8 mouse cellular contexts compared by ENCODE assay signal in the genomic region with DNA sequence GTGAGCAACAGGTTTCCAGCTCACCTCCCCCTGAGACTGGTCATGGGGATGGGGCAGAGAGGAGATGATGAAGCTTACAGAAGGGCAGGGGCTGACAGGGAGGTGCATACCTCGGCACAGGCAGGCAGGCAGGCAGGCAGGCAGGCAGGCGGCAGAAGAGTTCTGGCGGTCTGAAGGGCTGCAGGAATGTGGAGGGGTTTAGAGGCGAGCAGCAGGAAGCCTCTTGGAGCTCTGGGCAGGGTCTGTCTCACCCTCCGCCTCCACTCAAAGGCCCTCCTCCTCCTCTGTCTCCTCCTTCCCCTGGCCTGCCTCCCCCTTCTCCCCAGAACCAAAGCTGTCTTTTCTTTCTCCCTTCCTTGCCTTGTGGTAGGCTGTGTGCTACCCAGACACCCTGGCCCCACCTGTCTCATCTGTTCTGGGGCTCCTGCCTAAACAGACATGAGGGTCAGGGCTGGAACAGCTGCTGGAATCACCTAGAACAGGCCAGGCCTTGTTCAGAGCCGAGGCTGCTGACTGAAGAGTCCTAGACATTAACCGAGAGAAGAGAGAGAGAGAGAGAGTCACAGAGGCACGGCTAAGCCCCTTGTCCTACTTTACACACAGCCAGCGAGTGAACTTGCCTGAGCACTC. TPM values are rescaled to one million over a fixed set of nuclear protein-coding genes. Genes with fewer than 3 reads are reported as not detected.
DNase-seq lines count a peak whose midpoint lies in the region; ATAC-seq and TF ChIP-seq lines count a peak whose summit lies in the region.

No protein-coding gene starts in this region.

- 9% methylated on average over 9 of the region's 9 CpGs for WGBS in forebrain, postnatal 0 days
- 6% methylated on average over 7 of the region's 9 CpGs for WGBS in hindbrain, embryonic 11.5 days
- 9% methylated on average over 9 of the region's 9 CpGs for WGBS in limb, embryonic 11.5 days
- WGBS in midbrain, embryonic 13.5 days, result 7% methylated on average over 9 of the region's 9 CpGs

- H3K36me3 ChIP-seq in E14TG2a.4 (ENCODE audit: insufficient read depth, low read length), result peaks cover 5% of the 10 kb centered on the region; the same call in 1 of the 2 replicates
- no peaks in the 10 kb centered on the region for H3K36me3 ChIP-seq in forebrain, postnatal 0 days (ENCODE audit: insufficient read depth)
- no peaks in the 10 kb centered on the region for H3K36me3 ChIP-seq in hindbrain, embryonic 11.5 days (ENCODE audit: control insufficient read depth, insufficient read depth, low read length)
- H3K36me3 ChIP-seq in limb, embryonic 11.5 days (ENCODE audit: control insufficient read depth, insufficient read depth, low read length), result no peaks in the 10 kb centered on the region
- no peaks in the 10 kb centered on the region for H3K36me3 ChIP-seq in midbrain, embryonic 13.5 days

- peak overlapping the region; percentile 54; the same call in 1 of the 2 replicates for H3K27ac ChIP-seq in forebrain, postnatal 0 days (ENCODE audit: low read depth, low read length)
- peak overlapping the region; percentile 75 for H3K27ac ChIP-seq in hindbrain, embryonic 11.5 days (ENCODE audit: low read depth, low read length)
- peak overlapping the region; percentile 75 for H3K27ac ChIP-seq in limb, embryonic 11.5 days (replicated peaks; ENCODE audit: low read depth, low read length)
- peak overlapping the region; percentile 78 for H3K27ac ChIP-seq in midbrain, embryonic 13.5 days

- peaks cover 91% of the 10 kb centered on the region for H3K4me1 ChIP-seq in E14TG2a.4 (replicated peaks; ENCODE audit: low read depth, low read length)
- peaks cover 9% of the 10 kb centered on the region for H3K4me1 ChIP-seq in forebrain, postnatal 0 days (ENCODE audit: insufficient read depth)
- peaks cover 16% of the 10 kb centered on the region for H3K4me1 ChIP-seq in hindbrain, embryonic 11.5 days (replicated peaks; ENCODE audit: control insufficient read depth, insufficient read depth, low read length)
- H3K4me1 ChIP-seq in limb, embryonic 11.5 days (ENCODE audit: control insufficient read depth, insufficient read depth, low read length), result peaks cover 25% of the 10 kb centered on the region
- H3K4me1 ChIP-seq in midbrain, embryonic 13.5 days (replicated peaks), result peaks cover 50% of the 10 kb centered on the region

- no peaks in the 10 kb centered on the region for H3K27me3 ChIP-seq in E14TG2a.4 (ENCODE audit: insufficient read depth, low read length)
- H3K27me3 ChIP-seq in forebrain, postnatal 0 days (ENCODE audit: insufficient read depth, low read length), result no peaks in the 10 kb centered on the region
- no peaks in the 10 kb centered on the region for H3K27me3 ChIP-seq in hindbrain, embryonic 11.5 days (ENCODE audit: control insufficient read depth, insufficient read depth, low read length)
- H3K27me3 ChIP-seq in limb, embryonic 11.5 days (ENCODE audit: control insufficient read depth, insufficient read depth, low read length), result no peaks in the 10 kb centered on the region
- H3K27me3 ChIP-seq in midbrain, embryonic 13.5 days, result no peaks in the 10 kb centered on the region

- ATAC-seq in forebrain, postnatal 0 days, result peak; percentile 67
- peak; percentile 45; the same call in 1 of the 2 replicates for ATAC-seq in hindbrain, embryonic 11.5 days (ENCODE audit: low FRiP score)
- ATAC-seq in limb, embryonic 11.5 days (ENCODE audit: insufficient number of reproducible peaks, low FRiP score, low TSS enrichment, low read depth), result peak; percentile 79
- ATAC-seq in midbrain, embryonic 13.5 days, result peak; percentile 81

- peak overlapping the region; percentile 81 for H3K4me3 ChIP-seq in E14TG2a.4 (replicated peaks; ENCODE audit: low read length)
- H3K4me3 ChIP-seq in forebrain, postnatal 0 days (ENCODE audit: low read depth, low read length), result peak overlapping the region; percentile 30
- peak overlapping the region; percentile 43 for H3K4me3 ChIP-seq in hindbrain, embryonic 11.5 days (ENCODE audit: low read depth, low read length)
- H3K4me3 ChIP-seq in limb, embryonic 11.5 days (ENCODE audit: low read depth, low read length), result peak overlapping the region; percentile 40
- peak overlapping the region; percentile 36 for H3K4me3 ChIP-seq in midbrain, embryonic 13.5 days (replicated peaks)

- H3K9ac ChIP-seq in forebrain, postnatal 0 days, result peak overlapping the region; percentile 15
- H3K9ac ChIP-seq in hindbrain, embryonic 11.5 days (ENCODE audit: low read depth, low read length), result peak overlapping the region; percentile 68
- H3K9ac ChIP-seq in limb, embryonic 11.5 days (ENCODE audit: low read length), result peak overlapping the region; percentile 62
- peak overlapping the region; percentile 58 for H3K9ac ChIP-seq in midbrain, embryonic 13.5 days (replicated peaks)

- peak; percentile 89 for DNase-seq in adrenal gland, postnatal 10 days
- peak; percentile 11 for DNase-seq in forebrain, postnatal 0 days
- DNase-seq in hindbrain, embryonic 11.5 days (ENCODE audit: low spot score), result peak; percentile 57
- peak; percentile 67 for DNase-seq in limb, embryonic 11.5 days (ENCODE audit: low spot score)
- DNase-seq in testis, postnatal 10 days (ENCODE audit: low spot score), result peak; percentile 79
- no peak for DNase-seq in cerebellum, adult 9-11 months

- H3K9me3 ChIP-seq in E14TG2a.4 (ENCODE audit: low read length), result no peaks in the 10 kb centered on the region
- no peaks in the 10 kb centered on the region for H3K9me3 ChIP-seq in forebrain, postnatal 0 days (ENCODE audit: low read length)
- no peaks in the 10 kb centered on the region for H3K9me3 ChIP-seq in hindbrain, embryonic 11.5 days (ENCODE audit: control insufficient read depth, low read length)
- H3K9me3 ChIP-seq in limb, embryonic 11.5 days (ENCODE audit: control insufficient read depth, low read length), result no peaks in the 10 kb centered on the region
- H3K9me3 ChIP-seq in midbrain, embryonic 13.5 days, result no peaks in the 10 kb centered on the region

- peak overlapping the region; percentile 53 for H3K4me2 ChIP-seq in forebrain, postnatal 0 days (ENCODE audit: low read depth)
- peak overlapping the region; percentile 56 for H3K4me2 ChIP-seq in hindbrain, embryonic 11.5 days (replicated peaks; ENCODE audit: low read depth, low read length)
- H3K4me2 ChIP-seq in limb, embryonic 11.5 days (ENCODE audit: low read depth, severe bottlenecking), result peak overlapping the region; percentile 63
- peak overlapping the region; percentile 56 for H3K4me2 ChIP-seq in midbrain, embryonic 13.5 days (replicated peaks)

- TF ChIP-seq CTCF in E14TG2a.4 (conservative IDR thresholded peaks at IDR 0.05; ENCODE audit: low read length), result no peak
- TF ChIP-seq CTCF in forebrain, postnatal 0 days (IDR thresholded peaks at IDR 0.05; ENCODE audit: low read depth), result no peak

RNA-seq across cellular contexts. Expression of a gene that starts 3.2 kb away (rescaled TPM):
- total RNA-seq in adrenal gland, postnatal 10 days (2021), result 1,000 to 10,000 TPM; 2,122 to 2,491 TPM
- 180 and 264 TPM in 2 replicates for total RNA-seq in forebrain, postnatal 0 days (2014; rRNA removed)
- polyA plus RNA-seq in forebrain, postnatal 0 days (2015; fragmentation: Nextera tagmentation; extraction: Ambion mirVana), result 437 and 510 TPM in 2 replicates
- polyA plus RNA-seq in hindbrain, embryonic 11.5 days (2014; fragmentation: Nextera tagmentation; extraction: Ambion mirVana), result 528 and 573 TPM in 2 replicates
- 244 and 249 TPM in 2 replicates for polyA plus RNA-seq in limb, embryonic 11.5 days (2014; fragmentation: Nextera tagmentation; extraction: Ambion mirVana)
- 374 and 417 TPM in 2 replicates for polyA plus RNA-seq in midbrain, embryonic 13.5 days (2015; fragmentation: Nextera tagmentation; extraction: Ambion mirVana)

RNA-seq across cellular contexts. Expression of a gene that starts 41.2 kb away (rescaled TPM):
- total RNA-seq in adrenal gland, postnatal 10 days (2021), result 100 to 1,000 TPM; 271 to 292 TPM
- 141 and 193 TPM in 2 replicates for total RNA-seq in forebrain, postnatal 0 days (2014; rRNA removed)
- polyA plus RNA-seq in forebrain, postnatal 0 days (2015; fragmentation: Nextera tagmentation; extraction: Ambion mirVana), result 268 and 340 TPM in 2 replicates
- 248 and 262 TPM in 2 replicates for polyA plus RNA-seq in hindbrain, embryonic 11.5 days (2014; fragmentation: Nextera tagmentation; extraction: Ambion mirVana)
- polyA plus RNA-seq in limb, embryonic 11.5 days (2014; fragmentation: Nextera tagmentation; extraction: Ambion mirVana), result 234 and 240 TPM in 2 replicates
- polyA plus RNA-seq in midbrain, embryonic 13.5 days (2015; fragmentation: Nextera tagmentation; extraction: Ambion mirVana), result 258 and 274 TPM in 2 replicates

RNA-seq across cellular contexts. Expression of a gene that starts 49.7 kb away (rescaled TPM):
- total RNA-seq in adrenal gland, postnatal 10 days (2021), result 10 to 100 TPM; 55.5 to 60.0 TPM
- total RNA-seq in forebrain, postnatal 0 days (2014; rRNA removed), result 62.8 and 81.0 TPM in 2 replicates
- polyA plus RNA-seq in forebrain, postnatal 0 days (2015; fragmentation: Nextera tagmentation; extraction: Ambion mirVana), result 76.9 and 85.0 TPM in 2 replicates
- 199 and 220 TPM in 2 replicates for polyA plus RNA-seq in hindbrain, embryonic 11.5 days (2014; fragmentation: Nextera tagmentation; extraction: Ambion mirVana)
- polyA plus RNA-seq in limb, embryonic 11.5 days (2014; fragmentation: Nextera tagmentation; extraction: Ambion mirVana), result 260 and 269 TPM in 2 replicates
- 145 and 147 TPM in 2 replicates for polyA plus RNA-seq in midbrain, embryonic 13.5 days (2015; fragmentation: Nextera tagmentation; extraction: Ambion mirVana)

Comparison
In these comparisons a context has a peak if more than half of its experiments do, and no peak if none do; other contexts are left out.
1. H3K4me3 ChIP-seq: peak in every context shown above with its lines; median percentile 81 in E14TG2a.4; 43 in hindbrain, embryonic 11.5 days; 40 in limb, embryonic 11.5 days; 36 in midbrain, embryonic 13.5 days; 30 in forebrain, postnatal 0 days.
2. H3K9ac ChIP-seq: peak in every context shown above with its lines; median percentile 68 in hindbrain, embryonic 11.5 days; 62 in limb, embryonic 11.5 days; 58 in midbrain, embryonic 13.5 days; 15 in forebrain, postnatal 0 days.